Mouse (Mus musculus): ENCODE results near the gene Triap1. TPM values are rescaled to one million over a fixed set of nuclear protein-coding genes. Genes with fewer than 3 reads are reported as not detected.

Triap1 gene
- total and polyA plus RNA-seq, 3 experiments = 59.2 to 63.2 TPM; not detected in 1

GRCm38 (mm10) chr5:115312816-115313667 is 28.0 kb upstream of the Triap1 start:
- peaks cover 6 to 36% of the 10 kb centered on the region in 2 experiments for H3K4me1 ChIP-seq (ENCODE audit: control insufficient read depth in 1 of 2, insufficient read depth in 2 of 2, low read length in 2 of 2)
- H3K9me3 ChIP-seq (replicated peaks; ENCODE audit: insufficient read depth, low read length) = no peaks in the 10 kb centered on the region
- H3K27me3 ChIP-seq (ENCODE audit: control insufficient read depth in 1 of 2, insufficient read depth in 2 of 2, low read length in 2 of 2) = no peaks in the 10 kb centered on the region
- H3K9ac ChIP-seq (ENCODE audit: control insufficient read depth, low read depth, low read length, poor library complexity, severe bottlenecking) = peak overlapping the region; percentile 65
- peak; percentile 99 for DNase-seq (ENCODE audit: low read depth, low spot score)
- peaks cover 0 to 29% of the 10 kb centered on the region in 2 experiments; a peak in 2 of 4 replicates for H3K36me3 ChIP-seq (ENCODE audit: control insufficient read depth in 1 of 2, insufficient read depth in 2 of 2, low read length in 2 of 2)
- H3K27ac ChIP-seq (ENCODE audit: control insufficient read depth, low read depth, low read length) = peak overlapping the region; percentile 97
- peak overlapping the region; percentile 42 to 43 for H3K4me3 ChIP-seq (ENCODE audit: control insufficient read depth in 1 of 2, insufficient read depth in 1 of 2, low read depth in 2 of 2, low read length in 2 of 2)
- H3K79me2 ChIP-seq (ENCODE audit: control insufficient read depth, insufficient read depth, low read length, poor library complexity) = no peaks in the 10 kb centered on the region
- TF ChIP-seq ZC3H11A (IDR thresholded peaks at IDR 0.05; ENCODE audit: low read depth, low read length) = no peak
- TF ChIP-seq MAZ (IDR thresholded peaks at IDR 0.05; ENCODE audit: low read depth, low read length) = peak; percentile 84
- no peak for TF ChIP-seq UBTF (IDR thresholded peaks at IDR 0.05; ENCODE audit: borderline replicate concordance, insufficient read depth, low read depth, low read length)
- peak; percentile 60 for TF ChIP-seq NELFE (IDR thresholded peaks at IDR 0.05; ENCODE audit: low read depth, low read length)
- no peak for TF ChIP-seq USF1 (IDR thresholded peaks at IDR 0.05; ENCODE audit: low read depth, low read length)
- TF ChIP-seq GATA1 (IDR thresholded peaks at IDR 0.05; ENCODE audit: low read depth, low read length) = peak; percentile 82
- TF ChIP-seq MEF2A (IDR thresholded peaks at IDR 0.05; ENCODE audit: extremely low read depth, insufficient replicate concordance, low read depth, low read length, poor library complexity, severe bottlenecking) = no peak
- no peak for TF ChIP-seq BHLHE40 (IDR thresholded peaks at IDR 0.05; ENCODE audit: borderline replicate concordance, low read depth, low read length)
- TF ChIP-seq MAX (IDR thresholded peaks at IDR 0.05; ENCODE audit: low read length) = peak; percentile 73
- TF ChIP-seq ETS1 (IDR thresholded peaks at IDR 0.05; ENCODE audit: low read depth, low read length) = peak; percentile 99
- no peak for TF ChIP-seq JUND (IDR thresholded peaks at IDR 0.05; ENCODE audit: low read depth, low read length)
- peak; percentile 70 for TF ChIP-seq TBP (IDR thresholded peaks at IDR 0.05; ENCODE audit: low read depth, low read length)
- peak; percentile 11 for TF ChIP-seq MYC (IDR thresholded peaks at IDR 0.05; ENCODE audit: low read depth, low read length)
- peak; percentile 10; the same call in 1 of the 2 replicates for TF ChIP-seq MYB (IDR thresholded peaks at IDR 0.05; ENCODE audit: low read depth, low read length)
- no peak for TF ChIP-seq RAD21 (IDR thresholded peaks at IDR 0.05; ENCODE audit: low read depth, low read length)
- 0 out of 2 replicates have a peak, but pooled peaks have one; percentile 18 for TF ChIP-seq KAT2A (conservative IDR thresholded peaks at IDR 0.05; ENCODE audit: low read depth, low read length)
- peak; percentile 34 to 62; a peak in 2 of 4 replicates for TF ChIP-seq POLR2A (IDR thresholded peaks at IDR 0.05; ENCODE audit: control insufficient read depth in 1 of 2, insufficient read depth in 1 of 2, low read depth in 1 of 2, low read length in 2 of 2, poor library complexity in 1 of 2)
- TF ChIP-seq CHD1 (IDR thresholded peaks at IDR 0.05; ENCODE audit: low read depth, low read length) = peak; percentile 91
- TF ChIP-seq CTCF (IDR thresholded peaks at IDR 0.05 in 2 of 3, conservative IDR thresholded peaks at IDR 0.05 in 1 of 3; ENCODE audit: control insufficient read depth in 1 of 3, insufficient read depth in 1 of 3, low read depth in 2 of 3, low read length in 3 of 3, poor library complexity in 1 of 3, severe bottlenecking in 1 of 3) = no peak
- TF ChIP-seq E2F4 (IDR thresholded peaks at IDR 0.05; ENCODE audit: borderline replicate concordance, low read depth, low read length) = peak; percentile 56; the same call in 1 of the 2 replicates
- peak; percentile 56 for TF ChIP-seq HCFC1 (IDR thresholded peaks at IDR 0.05; ENCODE audit: low read depth, low read length)
- peak; percentile 78 for TF ChIP-seq MXI1 (IDR thresholded peaks at IDR 0.05; ENCODE audit: low read depth, low read length)
- TF ChIP-seq EP300 (IDR thresholded peaks at IDR 0.05; ENCODE audit: low read depth in 1 of 2, low read length in 2 of 2) = peak; percentile 76 to 79
- peak; percentile 50; the same call in 1 of the 2 replicates for TF ChIP-seq ELF1 (IDR thresholded peaks at IDR 0.05; ENCODE audit: low read depth, low read length)
- peak; percentile 50 for TF ChIP-seq TCF12 (IDR thresholded peaks at IDR 0.05; ENCODE audit: low read depth, low read length)
- TF ChIP-seq CHD2 (IDR thresholded peaks at IDR 0.05; ENCODE audit: low read length) = no peak; the same call in 1 of the 2 replicates
- no peak for TF ChIP-seq USF2 (IDR thresholded peaks at IDR 0.05; ENCODE audit: borderline replicate concordance in 1 of 2, insufficient read depth in 1 of 2, low read depth in 1 of 2, low read length in 2 of 2)
- TF ChIP-seq SMC3 (IDR thresholded peaks at IDR 0.05; ENCODE audit: low read depth, low read length) = no peak
- TF ChIP-seq TAL1 (IDR thresholded peaks at IDR 0.05; ENCODE audit: low read length) = no peak
- TF ChIP-seq GABPA (IDR thresholded peaks at IDR 0.05; ENCODE audit: low read depth, low read length) = peak; percentile 88
- TF ChIP-seq ZKSCAN1 (IDR thresholded peaks at IDR 0.05; ENCODE audit: low read depth, low read length) = no peak; the same call in 1 of the 2 replicates
- TF ChIP-seq SIN3A (IDR thresholded peaks at IDR 0.05; ENCODE audit: low read length) = peak; percentile 76
- peak; percentile 5; the same call in 1 of the 2 replicates for TF ChIP-seq ZNF384 (IDR thresholded peaks at IDR 0.05; ENCODE audit: low read depth, low read length)
- TF ChIP-seq RCOR1 (IDR thresholded peaks at IDR 0.05; ENCODE audit: low read depth, low read length) = 0 out of 2 replicates have a peak, but pooled peaks have one; percentile 27
- TF ChIP-seq POLR2AphosphoS2 (IDR thresholded peaks at IDR 0.05; ENCODE audit: low read length) = peak; percentile 68
